In the genomic region with DNA sequence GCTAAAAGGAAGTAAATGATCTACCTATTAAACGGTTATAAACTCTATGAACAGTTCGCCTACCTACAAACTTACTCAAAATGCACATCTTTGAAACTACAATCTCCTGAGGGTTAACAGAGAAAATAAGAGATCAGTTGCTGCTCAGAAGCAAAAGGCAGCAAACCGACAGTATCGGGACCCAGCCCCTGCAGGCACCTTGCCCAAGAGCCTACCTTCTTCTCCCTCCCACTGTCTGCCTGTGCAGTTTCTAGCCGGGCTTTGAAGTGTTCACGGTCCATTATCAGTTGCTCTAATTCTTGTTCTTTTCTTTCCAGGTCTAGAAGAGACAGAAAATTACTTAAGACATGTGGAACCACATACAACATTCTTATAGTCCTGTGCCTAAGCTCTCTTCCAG, we compare ENCODE assay signal across 21 mouse cellular contexts. TPM values are rescaled to one million over a fixed set of nuclear protein-coding genes. Genes with fewer than 3 reads are reported as not detected.
DNase-seq lines count a peak whose midpoint lies in the region; ATAC-seq and TF ChIP-seq lines count a peak whose summit lies in the region.
"Had no signal": no experiment of that assay in that cellular context is flagged by ENCODE, and none has a peak within 500 bp of the region (broad histone marks: within the 10 kb centered on the region; RNA-seq: fewer than 3 reads in every experiment).

No protein-coding gene starts in this region.

- H3K9ac ChIP-seq in kidney, embryonic 16.5 days (replicated peaks; ENCODE audit: low read length): no peak overlapping the region
- H3K9ac ChIP-seq: embryonic facial prominence, embryonic 13.5 days; forebrain, embryonic 13.5 days; hindbrain, embryonic 15.5 days had no signal

- DNase-seq in gastrocnemius, adult 2 months: no peak
- no peak for DNase-seq in gastrocnemius, postnatal 36 days
- peak; percentile 20 for DNase-seq in induced T-regulatory cell, adult 2 months (ENCODE audit: low read depth)
- no peak for DNase-seq in heart, embryonic 10.5 days (ENCODE audit: low spot score)
- no peak for DNase-seq in embryo, embryonic 9.5 days (ENCODE audit: extremely low spot score)
- DNase-seq: adrenal gland, adult 2 months; B cell, adult 2 months; cerebellum, adult 11 months; cerebellum, postnatal 10 days had no signal

- H3ac ChIP-seq in myocyte (ENCODE audit: control insufficient read depth, insufficient read length): no peak overlapping the region

- no peaks in the 10 kb centered on the region for H3K79me2 ChIP-seq in myocyte (ENCODE audit: control insufficient read depth, insufficient read depth)

- H3K4me1 ChIP-seq in kidney, embryonic 16.5 days (ENCODE audit: insufficient read depth, low read length): peaks cover 23% of the 10 kb centered on the region
- peaks cover 6% of the 10 kb centered on the region for H3K4me1 ChIP-seq in heart, embryonic 10.5 days
- H3K4me1 ChIP-seq: forebrain, embryonic 13.5 days; hindbrain, embryonic 15.5 days had no signal

- H3K9me3 ChIP-seq in kidney, embryonic 16.5 days (ENCODE audit: low read length): no peaks in the 10 kb centered on the region
- no peaks in the 10 kb centered on the region for H3K9me3 ChIP-seq in heart, embryonic 10.5 days
- H3K9me3 ChIP-seq: embryonic facial prominence, embryonic 13.5 days; forebrain, embryonic 13.5 days; G1E; hindbrain, embryonic 15.5 days; midbrain, embryonic 10.5 days had no signal

- H3K27ac ChIP-seq in gastrocnemius, adult 2 months: peak overlapping the region; percentile 48; the same call in 1 of the 2 replicates
- peak overlapping the region; percentile 30; the same call in 1 of the 2 replicates for H3K27ac ChIP-seq in kidney, embryonic 16.5 days (ENCODE audit: low read length)
- no peak overlapping the region for H3K27ac ChIP-seq in heart, embryonic 10.5 days
- H3K27ac ChIP-seq: embryonic facial prominence, embryonic 13.5 days; forebrain, embryonic 13.5 days; hindbrain, embryonic 15.5 days; layer of hippocampus, adult 2 months; midbrain, embryonic 10.5 days had no signal

- ATAC-seq in kidney, embryonic 16.5 days (ENCODE audit: low FRiP score, low TSS enrichment): no peak
- ATAC-seq: forebrain, embryonic 13.5 days; intestine, embryonic 16.5 days; midbrain, embryonic 16.5 days had no signal

- no peaks in the 10 kb centered on the region for H3K27me3 ChIP-seq in kidney, embryonic 16.5 days (ENCODE audit: insufficient read depth, low read length)
- no peaks in the 10 kb centered on the region for H3K27me3 ChIP-seq in myocyte (ENCODE audit: control insufficient read depth, insufficient read depth, insufficient read length)
- no peaks in the 10 kb centered on the region for H3K27me3 ChIP-seq in heart, embryonic 10.5 days (ENCODE audit: insufficient read depth, poor library complexity, severe bottlenecking)
- H3K27me3 ChIP-seq: CH12.LX; embryonic facial prominence, embryonic 13.5 days; forebrain, embryonic 13.5 days; hindbrain, embryonic 15.5 days; Patski had no signal

- H3K4me3 ChIP-seq in gastrocnemius, adult 2 months: no peak overlapping the region
- H3K4me3 ChIP-seq in kidney, embryonic 16.5 days (ENCODE audit: low read length): no peak overlapping the region
- H3K4me3 ChIP-seq in myocyte: no peak overlapping the region
- H3K4me3 ChIP-seq in heart, embryonic 10.5 days: no peak overlapping the region
- H3K4me3 ChIP-seq: embryonic facial prominence, embryonic 13.5 days; forebrain, embryonic 13.5 days; hindbrain, embryonic 15.5 days; layer of hippocampus, adult 2 months; midbrain, embryonic 10.5 days had no signal

- WGBS in kidney, embryonic 16.5 days: 52% methylated on average over 6 of the region's 6 CpGs
- WGBS in heart, embryonic 10.5 days: 74% methylated on average over 6 of the region's 6 CpGs

- no peak for TF ChIP-seq POLR2A in myocyte (IDR thresholded peaks at IDR 0.05; ENCODE audit: insufficient read length, low read depth)

- no peaks in the 10 kb centered on the region for H3K36me3 ChIP-seq in kidney, embryonic 16.5 days (ENCODE audit: insufficient read depth, low read length)
- H3K36me3 ChIP-seq in myocyte (ENCODE audit: control insufficient read depth, insufficient read depth): no peaks in the 10 kb centered on the region
- H3K36me3 ChIP-seq in heart, embryonic 10.5 days: no peaks in the 10 kb centered on the region
- H3K36me3 ChIP-seq: embryonic facial prominence, embryonic 13.5 days; G1E; hindbrain, embryonic 15.5 days; midbrain, embryonic 10.5 days had no signal

- intact Hi-C loops in gastrocnemius, adult 2 months (cut with DNase I): no loop called here
- intact Hi-C loops in gastrocnemius, postnatal 36 days (cut with DNase I): loop anchor here (10.0 kb wide), 1 partner anchor 258 kb away; no protein-coding TSS in a partner anchor

- H3K4me2 ChIP-seq in kidney, embryonic 16.5 days (replicated peaks; ENCODE audit: low read depth, low read length): no peak overlapping the region
- peak overlapping the region; percentile 71 for H3K4me2 ChIP-seq in myocyte (ENCODE audit: low read depth)
- H3K4me2 ChIP-seq: embryonic facial prominence, embryonic 13.5 days; forebrain, embryonic 13.5 days; hindbrain, embryonic 15.5 days had no signal

- no peak for TF ChIP-seq CTCF in gastrocnemius, adult 2 months (IDR thresholded peaks at IDR 0.05)

TF ChIP-seq in myocyte, 11 proteins besides CTCF, POLR2A, EP300 and RAD21:
- TF ChIP-seq POLR2AphosphoS2 (IDR thresholded peaks at IDR 0.05; ENCODE audit: insufficient read length, low read depth) (no peak), USF1 (IDR thresholded peaks at IDR 0.05; ENCODE audit: low read depth) (no peak), SRF (IDR thresholded peaks at IDR 0.05; ENCODE audit: control insufficient read depth, insufficient read length, low read depth) (no peak), MAX (IDR thresholded peaks at IDR 0.05; ENCODE audit: low read depth) (no peak), CEBPB (IDR thresholded peaks at IDR 0.05; ENCODE audit: insufficient read depth, poor library complexity, severe bottlenecking) (no peak), MYOG (IDR thresholded peaks at IDR 0.05; ENCODE audit: control insufficient read depth in 1 of 3, insufficient read depth in 1 of 3, insufficient read length in 2 of 3, low read depth in 2 of 3) (no peak), REST (IDR thresholded peaks at IDR 0.05; ENCODE audit: insufficient read depth, insufficient read length) (no peak), MYOD1 (IDR thresholded peaks at IDR 0.05; ENCODE audit: control insufficient read depth in 1 of 3, insufficient read length in 2 of 3, low read depth in 2 of 3) (no peak), E2F4 (IDR thresholded peaks at IDR 0.05; ENCODE audit: insufficient read depth) (no peak), TCF3 (IDR thresholded peaks at IDR 0.05; ENCODE audit: insufficient read length, low read depth) (no peak), TCF12 (IDR thresholded peaks at IDR 0.05; ENCODE audit: insufficient read depth, poor library complexity, severe bottlenecking) (no peak)

RNA-seq across cellular contexts. Expression of a gene that starts 13.3 kb away (rescaled TPM):
- total RNA-seq in gastrocnemius, adult 2 months (2021): 1 to 10 TPM; 7.0 to 9.3 TPM
- 1 to 10 TPM; 6.8 to 7.0 TPM for total RNA-seq in gastrocnemius, postnatal 36 days (2021)
- polyA plus RNA-seq in kidney, embryonic 16.5 days (2015; fragmentation: Nextera tagmentation; extraction: Ambion mirVana): 51.4 and 71.6 TPM in 2 replicates
- 13.1 TPM for polyA plus RNA-seq in myocyte (2012; fragmentation: generic; extraction: Trizol)
- 51.2 and 76.6 TPM in 2 replicates for polyA plus RNA-seq in heart, embryonic 10.5 days (2016; fragmentation: Nextera tagmentation; extraction: Ambion mirVana)

RNA-seq across cellular contexts. Expression of a gene that starts 13.6 kb away (rescaled TPM):
- total RNA-seq in gastrocnemius, adult 2 months (2021): 1 to 10 TPM in 1 of 2 experiments, under 1 TPM in 1; 0.46 to 1.5 TPM
- total RNA-seq in gastrocnemius, postnatal 36 days (2021): under 1 TPM; 0.59 to 0.67 TPM
- polyA plus RNA-seq in kidney, embryonic 16.5 days (2015; fragmentation: Nextera tagmentation; extraction: Ambion mirVana): 0.95 and 0.99 TPM in 2 replicates
- polyA plus RNA-seq in myocyte (2012; fragmentation: generic; extraction: Trizol): 4.9 TPM
- polyA plus RNA-seq in heart, embryonic 10.5 days (2016; fragmentation: Nextera tagmentation; extraction: Ambion mirVana): 0.57 and 0.62 TPM in 2 replicates
- total RNA-seq: G1E had no signal
- polyA plus RNA-seq: adrenal gland, adult 2 months; G1E had no signal
